Mouse (Mus musculus): Measurements from ENCODE around the gene Haus6.
"Not testable (repeated sequence)": the region's sequence is repeated elsewhere in the genome, so short reads cannot be mapped to it uniquely, and the experiment has no call there.

Gene Haus6

GRCm38 (mm10) chr4:86611524-86612288 is at the start of gene Haus6:
Gene Haus6 (minus strand): TSS chr4:86612055.
- peak; percentile 97 for DNase-seq

DNA sequence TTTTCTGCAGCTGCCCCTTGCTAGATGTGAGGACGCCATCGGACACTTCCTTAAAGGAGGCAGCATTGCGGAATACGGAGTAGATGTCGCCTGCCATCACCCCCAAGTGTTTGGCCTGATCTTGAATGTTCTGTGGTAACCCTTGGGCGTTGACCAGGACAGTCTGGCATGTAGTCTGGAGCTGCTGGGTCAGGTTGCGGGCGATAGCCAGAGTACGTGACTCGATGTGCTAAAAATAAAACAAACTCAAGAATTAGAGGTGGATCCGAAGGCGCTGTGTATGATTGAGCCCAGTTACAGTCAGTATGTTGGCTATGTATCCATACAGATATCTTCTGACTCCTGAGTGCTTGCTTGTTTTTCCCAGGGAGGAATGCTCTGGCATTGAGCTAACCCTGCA is 45.3 kb upstream of the Haus6 start:
- no peak for DNase-seq

GRCm38 (mm10) chr4:86656410-86656809 is 44.6 kb upstream of the Haus6 start:
- not testable (repeated sequence) for DNase-seq

DNA sequence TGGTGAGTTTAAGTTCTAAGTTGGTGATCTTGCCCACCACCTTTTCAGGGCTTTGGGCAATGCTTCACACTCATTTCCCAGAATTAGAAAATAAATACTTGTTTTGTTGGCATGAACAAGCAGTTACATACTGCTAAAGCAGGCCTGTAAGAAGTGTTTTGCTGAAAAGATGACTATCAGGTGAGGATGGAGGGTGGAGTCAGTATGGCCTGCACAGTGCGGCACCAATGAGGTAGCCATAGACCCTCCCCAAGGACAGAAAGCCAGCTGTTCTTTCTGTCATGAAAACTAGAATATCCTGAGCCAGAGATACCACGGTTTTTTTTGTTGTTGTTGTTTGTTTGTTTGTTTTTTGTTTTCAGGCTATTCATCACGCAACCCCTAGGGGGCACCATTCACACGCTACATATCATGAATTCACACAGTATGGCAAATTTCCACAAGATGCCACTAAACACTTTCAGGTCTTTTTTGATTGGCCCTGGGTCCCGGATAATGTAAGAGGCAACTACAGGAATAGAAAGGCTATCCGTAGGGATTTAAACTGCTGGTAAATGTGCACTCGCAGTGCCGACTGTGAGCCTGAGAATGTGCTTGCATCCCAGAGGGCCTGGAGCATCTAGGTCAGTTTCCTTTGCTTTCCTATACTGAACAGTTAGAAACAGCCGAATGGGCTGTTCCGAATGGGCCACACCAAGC is 40.0 kb upstream of the Haus6 start:
- DNase-seq: peak; percentile 18

DNA sequence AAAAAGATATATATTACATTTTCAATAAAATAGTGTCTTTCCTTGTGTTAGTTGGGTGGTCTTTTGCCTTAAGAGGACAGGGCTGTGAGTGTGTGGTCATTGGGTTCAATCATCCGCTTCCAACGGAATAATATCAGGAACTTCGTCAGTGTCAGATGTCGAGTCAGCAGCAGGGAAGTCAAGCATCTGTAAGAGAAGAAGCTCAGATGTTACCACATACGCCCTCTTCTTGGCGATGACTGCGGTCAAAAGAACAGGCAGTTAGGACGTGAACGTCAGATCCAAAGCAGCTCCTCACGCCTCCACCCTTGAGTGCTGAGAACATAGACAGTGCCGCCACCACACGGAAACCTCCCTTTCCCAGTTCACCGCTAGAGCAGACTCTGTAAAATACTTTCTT is 36.5 kb upstream of the Haus6 start:
- not testable (repeated sequence) for DNase-seq

DNA sequence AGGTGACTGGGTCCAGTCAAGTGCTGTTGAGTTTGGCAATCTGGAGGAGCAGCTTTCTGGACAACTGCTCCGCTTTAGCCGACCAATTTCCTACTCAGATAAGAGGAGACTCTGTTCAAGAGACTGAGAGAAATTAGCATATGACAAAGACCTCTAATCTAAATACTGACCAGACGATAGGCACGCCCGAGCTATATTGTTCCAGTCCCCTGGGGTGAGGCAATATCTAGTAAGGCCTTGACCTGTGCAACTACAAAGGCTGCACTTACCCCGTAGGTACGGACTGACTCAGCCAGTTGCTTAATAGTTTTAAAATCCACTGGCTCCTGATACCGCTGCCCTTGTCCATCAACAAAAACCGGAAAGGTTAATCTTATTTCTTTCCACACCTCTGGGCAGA is 25.7 kb upstream of the Haus6 start:
- not testable (repeated sequence) for DNase-seq

DNA sequence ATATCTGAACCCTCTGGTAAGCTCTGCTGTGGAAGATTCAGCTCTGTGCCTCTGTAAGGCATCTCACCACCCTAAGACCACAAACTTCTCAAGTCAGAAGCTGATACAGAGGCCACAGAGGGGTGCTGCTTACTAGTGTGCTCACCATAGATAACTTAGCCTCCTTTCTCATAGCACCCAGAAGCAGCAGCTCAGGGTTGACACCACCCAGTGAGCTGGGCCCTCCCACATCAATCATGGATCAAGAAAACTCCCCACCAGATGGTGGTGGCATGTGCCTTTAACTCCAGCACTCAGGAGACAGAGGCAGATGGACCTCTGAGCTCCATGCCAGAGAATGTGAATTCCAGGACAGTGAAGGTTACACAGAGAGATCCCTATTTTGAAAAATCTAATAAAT is 23.0 kb upstream of the Haus6 start:
- not testable (repeated sequence) for DNase-seq

- DNase-seq: not testable (repeated sequence)
These were observed 22.5 kb upstream of the Haus6 start for GRCm38 (mm10) chr4:86634312-86634711.

- not testable (repeated sequence) for DNase-seq
These were observed 20.7 kb upstream of the Haus6 start for GRCm38 (mm10) chr4:86632556-86632955.

GRCm38 (mm10) chr4:86631831-86632230 is 20.0 kb upstream of the Haus6 start:
- DNase-seq: no peak

GRCm38 (mm10) chr4:86626496-86626895 is 14.6 kb upstream of the Haus6 start:
- DNase-seq: not testable (repeated sequence)

GRCm38 (mm10) chr4:86625463-86625862 is 13.6 kb upstream of the Haus6 start:
- DNase-seq: no peak

- DNase-seq: not testable (repeated sequence)
These were observed 10.7 kb upstream of the Haus6 start for GRCm38 (mm10) chr4:86622532-86622931.

GRCm38 (mm10) chr4:86622116-86622515 is 10.3 kb upstream of the Haus6 start:
- DNase-seq: no peak

GRCm38 (mm10) chr4:86620506-86620905 is 8.7 kb upstream of the Haus6 start:
- no peak for DNase-seq

- no peak for DNase-seq
These were observed 400 bp upstream of the Haus6 start for GRCm38 (mm10) chr4:86612289-86612620.

GRCm38 (mm10) chr4:86591304-86591703 is 20.6 kb downstream of the Haus6 start:
- DNase-seq: no peak

- no peak for DNase-seq
These were observed 23.6 kb downstream of the Haus6 start for GRCm38 (mm10) chr4:86588236-86588635.

DNA sequence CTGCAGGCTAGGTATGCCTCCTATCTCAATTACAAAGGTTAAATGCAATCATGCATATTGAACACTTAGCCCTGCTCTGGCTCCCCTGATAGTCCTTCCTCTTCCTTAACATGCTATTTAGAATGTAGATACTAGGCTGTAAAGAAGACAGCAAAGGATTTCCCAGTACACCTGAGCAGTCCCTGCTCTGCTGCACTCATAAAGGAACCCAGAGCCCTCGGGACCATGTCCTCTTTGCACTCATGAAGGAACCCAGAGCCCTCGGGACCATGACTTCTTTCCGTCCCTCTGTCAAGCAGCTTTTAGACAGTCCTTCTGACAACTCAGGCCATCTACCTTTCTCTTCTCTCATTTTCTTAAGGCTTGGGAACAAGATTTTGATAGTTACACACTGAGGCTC is 31.3 kb downstream of the Haus6 start:
- DNase-seq: no peak

GRCm38 (mm10) chr4:86580056-86580455 is 31.8 kb downstream of the Haus6 start:
- no peak for DNase-seq

DNA sequence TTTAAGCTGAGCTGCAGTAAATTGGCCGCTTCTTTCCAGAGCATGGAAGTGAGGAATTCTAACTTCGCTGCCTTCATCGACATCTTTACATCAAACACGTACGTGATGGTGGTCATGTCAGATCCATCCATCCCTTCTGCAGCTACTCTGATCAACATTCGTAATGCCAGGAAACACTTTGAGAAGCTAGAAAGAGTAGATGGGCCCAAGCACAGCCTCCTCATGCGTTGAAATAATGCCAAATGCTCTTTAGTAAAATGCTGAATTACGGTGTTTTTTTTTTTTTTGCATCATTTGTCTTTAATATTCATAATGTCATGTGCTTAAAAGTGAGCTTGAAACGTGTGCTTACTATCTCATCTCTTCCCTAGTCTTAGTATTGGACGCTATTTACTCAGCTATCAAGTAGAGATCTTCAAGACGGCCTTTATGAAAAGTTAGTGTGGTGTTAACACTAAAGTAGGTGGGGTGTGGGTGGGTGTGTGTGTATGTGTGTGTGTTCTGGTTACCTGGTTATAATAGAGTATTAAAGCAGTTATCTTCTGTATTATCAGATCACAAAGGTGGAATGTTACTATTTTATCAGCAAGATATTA is 35.1 kb downstream of the Haus6 start:
- no peak for DNase-seq

DNA sequence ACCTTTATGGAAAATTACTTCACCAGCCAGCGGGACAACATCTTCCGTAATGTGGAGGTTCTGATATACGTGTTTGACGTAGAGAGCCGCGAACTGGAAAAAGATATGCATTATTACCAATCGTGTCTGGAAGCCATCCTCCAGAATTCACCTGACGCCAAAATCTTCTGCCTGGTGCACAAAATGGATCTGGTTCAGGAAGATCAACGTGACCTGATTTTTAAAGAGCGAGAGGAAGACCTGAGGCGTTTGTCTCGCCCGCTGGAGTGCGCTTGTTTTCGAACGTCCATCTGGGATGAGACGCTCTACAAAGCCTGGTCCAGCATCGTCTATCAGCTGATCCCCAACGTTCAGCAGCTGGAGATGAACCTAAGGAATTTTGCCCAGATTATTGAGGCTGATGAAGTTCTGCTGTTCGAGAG is 35.7 kb downstream of the Haus6 start:
- DNase-seq: no peak

- peak; percentile 96 for DNase-seq
These were observed 36.4 kb downstream of the Haus6 start, which contains the start of gene Rraga for GRCm38 (mm10) chr4:86575283-86575983. Gene Rraga (plus strand): TSS chr4:86575668.
